Mouse (Mus musculus): ENCODE results near the gene Spata17.
"Not testable (repeated sequence)": the region's sequence is repeated elsewhere in the genome, so short reads cannot be mapped to it uniquely, and the experiment has no call there.

The Spata17 gene

DNA sequence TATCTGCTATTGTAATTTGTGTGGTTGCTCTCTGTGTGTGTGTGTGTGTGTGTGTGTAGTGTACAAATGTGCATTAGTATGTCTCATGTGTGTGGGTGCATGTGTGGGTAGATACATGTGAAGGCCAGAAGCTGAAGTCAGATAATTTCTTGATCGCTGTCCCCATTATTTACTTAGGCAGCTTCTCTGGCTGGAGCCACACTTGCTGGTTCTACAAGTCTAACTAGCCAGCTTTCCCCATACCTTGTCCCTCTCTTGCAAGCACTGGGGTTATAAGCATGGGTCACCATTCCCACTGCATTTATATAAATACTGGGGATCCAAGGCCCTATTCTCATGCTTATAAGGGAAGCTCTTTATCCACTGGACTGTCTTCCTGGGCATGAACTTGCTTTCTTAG lies 39.3 kb downstream of the Spata17 start:
- DNase-seq (ENCODE audit: low spot score in 2 of 2), result no peak

- DNase-seq (ENCODE audit: low spot score in 2 of 2), result no peak
Measured at GRCm38 (mm10) chr1:187170361-187170760, 44.9 kb downstream of the Spata17 start.

- no peak for DNase-seq (ENCODE audit: low spot score in 2 of 2)
Measured at GRCm38 (mm10) chr1:187169646-187170045, 45.6 kb downstream of the Spata17 start.

- no peak for DNase-seq (ENCODE audit: low spot score in 2 of 2)
Measured at GRCm38 (mm10) chr1:187163571-187163970, 51.7 kb downstream of the Spata17 start.

GRCm38 (mm10) chr1:187155658-187156057 lies 59.6 kb downstream of the Spata17 start:
- no peak for DNase-seq (ENCODE audit: low spot score in 2 of 2)

- no peak for DNase-seq (ENCODE audit: low spot score in 2 of 2)
Measured at GRCm38 (mm10) chr1:187153681-187154080, 61.6 kb downstream of the Spata17 start.

GRCm38 (mm10) chr1:187152571-187152970 lies 62.7 kb downstream of the Spata17 start:
- no peak for DNase-seq (ENCODE audit: low spot score in 2 of 2)

GRCm38 (mm10) chr1:187142984-187143383 lies 72.3 kb downstream of the Spata17 start:
- no peak for DNase-seq (ENCODE audit: low spot score in 2 of 2)

GRCm38 (mm10) chr1:187137426-187137825 lies 77.8 kb downstream of the Spata17 start:
- DNase-seq (ENCODE audit: low spot score in 2 of 2), result no peak

DNA sequence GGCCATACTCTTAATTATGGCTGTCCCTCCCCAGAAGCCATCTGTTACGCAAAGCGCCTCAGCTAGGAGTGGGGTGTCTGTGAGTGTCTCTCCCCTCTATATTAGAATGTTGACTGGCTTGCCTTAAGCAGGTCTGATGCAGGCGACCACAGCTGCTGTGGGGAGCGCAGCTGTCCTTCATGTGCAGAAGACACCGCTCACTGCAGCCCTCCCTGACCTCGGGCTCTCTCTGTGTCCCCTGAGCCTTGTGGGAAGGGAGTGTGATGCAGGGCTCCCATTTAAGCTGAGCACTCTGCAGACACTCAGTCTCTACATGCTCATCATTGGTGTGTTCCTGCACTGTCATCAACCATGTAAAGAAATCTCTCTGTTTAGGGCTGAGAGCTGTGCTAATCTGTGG lies 79.4 kb downstream of the Spata17 start:
- DNase-seq (ENCODE audit: low spot score in 2 of 2), result no peak

- DNase-seq (ENCODE audit: low spot score in 2 of 2), result no peak
Measured at GRCm38 (mm10) chr1:187133841-187134240, 81.4 kb downstream of the Spata17 start.

DNA sequence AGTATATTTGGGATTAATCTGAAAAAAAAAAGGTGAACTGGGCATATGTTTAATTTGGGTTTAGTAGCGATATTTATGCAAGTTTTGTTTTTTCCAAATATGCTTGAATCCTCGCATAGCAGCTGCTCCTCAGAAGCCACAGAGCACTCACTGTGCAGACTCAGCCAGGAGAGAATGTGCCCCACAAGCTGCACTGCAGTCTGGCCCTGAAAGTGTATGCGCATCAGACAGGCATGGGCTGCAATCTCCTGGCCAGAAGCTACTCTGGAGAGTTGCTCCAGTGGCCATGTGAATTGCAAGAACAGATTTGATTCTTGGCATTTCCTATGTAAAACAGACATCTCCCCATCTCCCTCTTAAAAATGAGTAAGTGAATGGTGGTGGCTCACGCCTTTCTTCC lies 82.9 kb downstream of the Spata17 start:
- DNase-seq (ENCODE audit: low spot score in 2 of 2), result no peak

GRCm38 (mm10) chr1:187127548-187127947 lies 87.7 kb downstream of the Spata17 start:
- DNase-seq (ENCODE audit: low spot score in 2 of 2), result not testable (repeated sequence)

- DNase-seq (ENCODE audit: low spot score in 2 of 2), result no peak
Measured at GRCm38 (mm10) chr1:187125733-187126132, 89.5 kb downstream of the Spata17 start.

- no peak for DNase-seq (ENCODE audit: low spot score in 2 of 2)
Measured at GRCm38 (mm10) chr1:187124967-187125366, 90.3 kb downstream of the Spata17 start.

GRCm38 (mm10) chr1:187119300-187119699 lies 96.0 kb downstream of the Spata17 start:
- DNase-seq (ENCODE audit: low spot score in 2 of 2), result no peak

- no peak for DNase-seq (ENCODE audit: low spot score in 2 of 2)
Measured at GRCm38 (mm10) chr1:187118108-187118507, 97.2 kb downstream of the Spata17 start.

GRCm38 (mm10) chr1:187113716-187114115 lies 101.5 kb downstream of the Spata17 start:
- no peak for DNase-seq (ENCODE audit: low spot score in 2 of 2)

- no peak for DNase-seq (ENCODE audit: low spot score in 2 of 2)
Measured at GRCm38 (mm10) chr1:187102130-187102529, 113.1 kb downstream of the Spata17 start.

- no peak for DNase-seq (ENCODE audit: low spot score in 2 of 2)
Measured at GRCm38 (mm10) chr1:187101202-187101601, 114.1 kb downstream of the Spata17 start.

DNA sequence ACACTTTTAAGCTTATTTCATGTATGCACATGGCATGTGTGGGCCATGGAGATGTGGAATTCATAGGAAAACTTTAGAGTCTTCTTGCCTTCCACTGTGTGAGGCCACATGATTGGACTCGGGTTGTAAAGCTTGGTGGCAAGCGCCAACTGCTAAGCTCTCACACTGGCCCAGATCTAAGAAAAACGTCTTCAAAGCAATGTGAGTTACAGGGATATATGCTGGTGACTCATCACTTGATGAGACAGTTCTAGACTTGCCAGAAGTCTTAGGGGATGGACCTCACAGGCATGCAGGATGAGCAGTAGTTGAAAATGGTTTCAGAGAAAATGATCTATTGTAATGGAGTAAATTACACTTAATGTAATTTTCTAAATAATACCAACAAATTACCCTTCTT lies 114.6 kb downstream of the Spata17 start:
- DNase-seq (ENCODE audit: low spot score in 2 of 2), result no peak

DNA sequence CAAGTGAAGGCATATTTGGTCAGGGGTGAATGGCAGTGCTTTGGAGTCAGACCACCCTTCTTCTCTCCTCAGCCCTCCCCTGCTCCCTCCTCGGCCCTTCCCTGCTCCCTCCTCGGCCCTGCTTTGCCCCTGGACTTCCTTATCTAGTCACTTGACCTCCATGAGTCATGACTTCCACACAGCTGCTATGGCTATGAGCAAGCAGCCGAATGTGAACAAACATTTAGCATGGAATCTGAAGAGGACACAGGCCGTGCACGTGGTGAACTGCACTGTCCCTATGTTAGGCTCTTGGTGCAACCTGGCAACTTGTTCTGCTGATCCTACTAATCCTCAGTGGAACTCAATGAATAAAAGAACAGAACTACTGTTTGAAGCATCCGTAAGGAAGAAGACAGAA lies 117.0 kb downstream of the Spata17 start:
- no peak for DNase-seq (ENCODE audit: low spot score in 2 of 2)

DNA sequence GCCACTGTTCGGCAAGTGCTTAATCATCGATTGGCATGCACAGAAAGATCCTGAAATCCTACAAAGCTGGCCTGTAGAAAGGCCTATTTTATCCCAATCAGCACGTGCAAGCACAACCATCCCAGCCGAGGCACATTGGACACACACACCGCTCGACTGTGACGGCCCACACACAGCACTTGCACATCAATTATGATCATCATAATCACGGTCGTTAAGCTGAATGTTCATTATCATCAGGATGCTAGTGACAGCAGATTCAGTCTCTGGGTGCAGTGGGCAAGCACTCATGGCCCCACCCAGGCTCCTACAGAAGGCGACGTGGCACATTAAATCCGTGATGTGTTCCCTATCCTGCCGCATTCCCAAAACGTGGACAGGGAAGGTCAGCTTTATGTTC lies 122.7 kb downstream of the Spata17 start:
- no peak for DNase-seq (ENCODE audit: low spot score in 2 of 2)

- DNase-seq (ENCODE audit: low spot score in 2 of 2), result no peak
Measured at GRCm38 (mm10) chr1:187088660-187089395, 126.4 kb downstream of the Spata17 start.
